Mouse (Mus musculus) kidney, embryonic 16.5 days (tissue): ENCODE results near the gene Wscd2. TPM values are rescaled to one million over a fixed set of nuclear protein-coding genes. Genes with fewer than 3 reads are reported as not detected.

ENCODE experiments used
- ATAC-seq: fragments of 200-750 bp; cut with Nextera tagmentation; 2 replicates; pipeline ENCODE4 v1.8.0; 2017; ENCODE audit warnings: moderate TSS enrichment; ENCODE audit not compliant: low FRiP score, low TSS enrichment
- H3K27ac ChIP-seq: fragments of 300-500 bp; sonication (generic); 2 replicates; pipeline ENCODE4 v1.5.1; 2014; ENCODE audit warnings: low read length
- H3K27me3 ChIP-seq: fragments of 300-500 bp; sonication (generic); 2 replicates; pipeline ENCODE4 v1.6.1; 2014; ENCODE audit warnings: low read length, control low read depth, mixed read lengths; ENCODE audit not compliant: insufficient read depth
- H3K36me3 ChIP-seq: fragments of 300-500 bp; sonication (generic); 2 replicates; pipeline ENCODE4 v1.6.1; 2014; ENCODE audit warnings: low read length, control low read depth, mixed read lengths; ENCODE audit not compliant: insufficient read depth
- H3K4me1 ChIP-seq: fragments of 300-500 bp; sonication (generic); 2 replicates; pipeline ENCODE4 v1.6.1; 2014; ENCODE audit warnings: low read length, control low read depth, mixed read lengths; ENCODE audit not compliant: insufficient read depth
- H3K4me2 ChIP-seq: fragments of 300-500 bp; sonication (generic); replicated peaks from 2 replicates; pipeline ENCODE4 v1.6.1; 2014; ENCODE audit warnings: low read depth, low read length
- H3K4me3 ChIP-seq: fragments of 300-500 bp; sonication (generic); 2 replicates; pipeline ENCODE4 v1.5.1; 2014; ENCODE audit warnings: mild to moderate bottlenecking, low read length
- H3K9ac ChIP-seq: fragments of 300-500 bp; sonication (generic); replicated peaks from 2 replicates; pipeline ENCODE4 v1.6.1; 2014; ENCODE audit warnings: low read length
- H3K9me3 ChIP-seq: fragments of 300-500 bp; sonication (generic); 2 replicates; pipeline ENCODE4 v1.6.1; 2016; ENCODE audit warnings: low read length, control low read depth
- WGBS: fragments of 180-500 bp; shearing (Covaris S2); extraction: QIAGEN DNeasy Blood & Tissue Kit; methylation state at CpG from one replicate; pipeline ENCODE4 v1.1.7; 2014; 5-methylcytosine and 5-hydroxymethylcytosine counted together
- polyA plus RNA-seq: library from polyadenylated mRNA; unstranded; fragments of >200 nt; fragmentation: Nextera tagmentation; extraction: Ambion mirVana; gene quantifications from 2 replicates; pipeline ENCODE4 v1.2.1, GENCODE M21; 2015

Gene Wscd2
- polyA plus RNA-seq, 1 experiment from 2014 or later = 3.0 TPM

GRCm38 (mm10) chr5:113547949-113548700 is 58.0 kb downstream of the Wscd2 start:
- 0 out of 2 replicates have a peak, but pooled peaks cover 5% of the 10 kb centered on the region for H3K27me3 ChIP-seq
- no peaks in the 10 kb centered on the region for H3K9me3 ChIP-seq
- H3K4me2 ChIP-seq = no peak overlapping the region
- ATAC-seq = no peak
- H3K36me3 ChIP-seq = no peaks in the 10 kb centered on the region
- H3K4me3 ChIP-seq = no peak overlapping the region
- H3K4me1 ChIP-seq = no peaks in the 10 kb centered on the region
- H3K27ac ChIP-seq = no peak overlapping the region
- H3K9ac ChIP-seq = no peak overlapping the region
- 55% methylated on average over 14 of the region's 14 CpGs for WGBS

- 65% methylated on average over 8 of the region's 8 CpGs for WGBS
- Histone ChIP-seq H3K9me3 (no peaks in the 10 kb centered on the region), H3K27ac (no peak overlapping the region), H3K9ac (no peak overlapping the region), H3K36me3 (no peaks in the 10 kb centered on the region), H3K4me3 (no peak overlapping the region), H3K4me2 (no peak overlapping the region), H3K27me3 (0 out of 2 replicates have a peak, but pooled peaks cover 5% of the 10 kb centered on the region), H3K4me1 (no peaks in the 10 kb centered on the region)
- ATAC-seq = no peak
Observed at GRCm38 (mm10) chr5:113550249-113550648, 60.1 kb downstream of the Wscd2 start.

GRCm38 (mm10) chr5:113550759-113551158 is 60.6 kb downstream of the Wscd2 start:
- H3K4me2 ChIP-seq = no peak overlapping the region
- WGBS = 28% methylated on average over 19 of the region's 19 CpGs
- no peak overlapping the region for H3K4me3 ChIP-seq
- H3K9ac ChIP-seq = no peak overlapping the region
- H3K9me3 ChIP-seq = no peaks in the 10 kb centered on the region
- no peaks in the 10 kb centered on the region for H3K4me1 ChIP-seq
- no peaks in the 10 kb centered on the region for H3K36me3 ChIP-seq
- no peak for ATAC-seq
- H3K27me3 ChIP-seq = 0 out of 2 replicates have a peak, but pooled peaks cover 5% of the 10 kb centered on the region
- no peak overlapping the region for H3K27ac ChIP-seq

- 0 out of 2 replicates have a peak, but pooled peaks have one; percentile 31 for ATAC-seq
- no peaks in the 10 kb centered on the region for H3K4me1 ChIP-seq
- 0 out of 2 replicates have a peak, but pooled peaks cover 5% of the 10 kb centered on the region for H3K27me3 ChIP-seq
- no peaks in the 10 kb centered on the region for H3K9me3 ChIP-seq
- 9% methylated on average over 9 of the region's 9 CpGs for WGBS
- no peaks in the 10 kb centered on the region for H3K36me3 ChIP-seq
- H3K27ac ChIP-seq = no peak overlapping the region
- no peak overlapping the region for H3K4me3 ChIP-seq
- H3K4me2 ChIP-seq = no peak overlapping the region
- no peak overlapping the region for H3K9ac ChIP-seq
Observed at GRCm38 (mm10) chr5:113553402-113553897, 63.3 kb downstream of the Wscd2 start.

GRCm38 (mm10) chr5:113554095-113554494 is 64.0 kb downstream of the Wscd2 start:
- Histone ChIP-seq H3K4me1 (no peaks in the 10 kb centered on the region), H3K36me3 (no peaks in the 10 kb centered on the region), H3K27me3 (0 out of 2 replicates have a peak, but pooled peaks cover 5% of the 10 kb centered on the region), H3K4me2 (no peak overlapping the region), H3K4me3 (no peak overlapping the region), H3K9me3 (no peaks in the 10 kb centered on the region), H3K27ac (no peak overlapping the region), H3K9ac (no peak overlapping the region)
- no peak for ATAC-seq
- 64% methylated on average over 15 of the region's 15 CpGs for WGBS

GRCm38 (mm10) chr5:113554571-113554970 is 64.4 kb downstream of the Wscd2 start:
- H3K4me2 ChIP-seq = no peak overlapping the region
- no peak for ATAC-seq
- H3K4me3 ChIP-seq = no peak overlapping the region
- H3K9ac ChIP-seq = no peak overlapping the region
- H3K4me1 ChIP-seq = no peaks in the 10 kb centered on the region
- 70% methylated on average over 2 of the region's 2 CpGs for WGBS
- no peak overlapping the region for H3K27ac ChIP-seq
- H3K9me3 ChIP-seq = no peaks in the 10 kb centered on the region
- 0 out of 2 replicates have a peak, but pooled peaks cover 5% of the 10 kb centered on the region for H3K27me3 ChIP-seq
- no peaks in the 10 kb centered on the region for H3K36me3 ChIP-seq

- Histone ChIP-seq H3K27ac (no peak overlapping the region), H3K27me3 (0 out of 2 replicates have a peak, but pooled peaks cover 5% of the 10 kb centered on the region), H3K36me3 (no peaks in the 10 kb centered on the region), H3K9me3 (no peaks in the 10 kb centered on the region), H3K9ac (no peak overlapping the region), H3K4me2 (no peak overlapping the region), H3K4me3 (no peak overlapping the region), H3K4me1 (no peaks in the 10 kb centered on the region)
- no peak for ATAC-seq
- WGBS = 64% methylated on average over 2 of the region's 2 CpGs
Observed at GRCm38 (mm10) chr5:113555684-113556083, 65.6 kb downstream of the Wscd2 start.

GRCm38 (mm10) chr5:113558065-113558464 is 67.9 kb downstream of the Wscd2 start:
- no peak overlapping the region for H3K27ac ChIP-seq
- 85% methylated on average over 8 of the region's 8 CpGs for WGBS
- ATAC-seq = no peak

GRCm38 (mm10) chr5:113559627-113560026 is 69.5 kb downstream of the Wscd2 start:
- no peak for ATAC-seq
- 65% methylated on average over 5 of the region's 5 CpGs for WGBS
- H3K27ac ChIP-seq = no peak overlapping the region

More at GRCm38 (mm10) chr5:113558065-113558464, 67.9 kb downstream of the Wscd2 start:
- Histone ChIP-seq H3K4me2 (no peak overlapping the region), H3K36me3 (no peaks in the 10 kb centered on the region), H3K4me1 (no peaks in the 10 kb centered on the region), H3K4me3 (no peak overlapping the region), H3K9ac (no peak overlapping the region), H3K9me3 (no peaks in the 10 kb centered on the region), H3K27me3 (no peaks in the 10 kb centered on the region)

GRCm38 (mm10) chr5:113564463-113564862 is 74.3 kb downstream of the Wscd2 start:
- H3K4me3 ChIP-seq = no peak overlapping the region
- no peak for ATAC-seq
- H3K36me3 ChIP-seq = no peaks in the 10 kb centered on the region
- no peak overlapping the region for H3K9ac ChIP-seq
- 12% methylated on average over 4 of the region's 4 CpGs for WGBS
- H3K27me3 ChIP-seq = no peaks in the 10 kb centered on the region
- H3K27ac ChIP-seq = no peak overlapping the region
- H3K9me3 ChIP-seq = no peaks in the 10 kb centered on the region
- no peak overlapping the region for H3K4me2 ChIP-seq
- no peaks in the 10 kb centered on the region for H3K4me1 ChIP-seq

More at GRCm38 (mm10) chr5:113559627-113560026, 69.5 kb downstream of the Wscd2 start:
- H3K27me3 ChIP-seq = no peaks in the 10 kb centered on the region
- H3K4me2 ChIP-seq = no peak overlapping the region
- H3K4me3 ChIP-seq = no peak overlapping the region
- H3K4me1 ChIP-seq = no peaks in the 10 kb centered on the region
- no peaks in the 10 kb centered on the region for H3K9me3 ChIP-seq
- H3K9ac ChIP-seq = no peak overlapping the region
- no peaks in the 10 kb centered on the region for H3K36me3 ChIP-seq
